Mouse (Mus musculus) regulatory T cell (primary cell): ENCODE data around the gene Fam20c.

Experiments
- in situ Hi-C: fragments of 300-600 bp; cut with MboI, MseI; formaldehyde crosslinking; loops from one replicate; pipeline ENCODE4 v1.15.1; 2025; ENCODE audit warnings: high pct_unique_total_duplicates

Gene Fam20c

DNA sequence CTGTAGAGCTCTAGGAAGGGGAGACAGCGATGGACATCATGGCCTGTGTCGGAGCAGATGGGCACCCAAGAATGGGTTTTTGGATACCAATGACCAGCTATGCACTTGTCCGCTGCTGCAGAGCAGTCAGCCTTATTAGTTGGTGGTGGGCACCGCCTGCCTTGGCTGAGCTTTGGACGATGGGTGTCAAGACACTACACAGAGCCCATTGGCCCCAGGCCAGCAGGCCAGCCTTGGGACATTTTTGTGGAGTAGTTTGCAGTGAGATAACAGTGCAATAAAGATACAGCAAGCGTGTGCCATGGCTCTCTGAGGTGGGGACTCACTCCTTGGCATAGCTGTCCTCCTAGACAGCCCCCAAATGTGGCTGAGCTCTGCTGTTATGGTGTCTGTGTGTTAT, 55.5 kb downstream of the Fam20c start:
- in situ Hi-C loops = no loop called here

DNA sequence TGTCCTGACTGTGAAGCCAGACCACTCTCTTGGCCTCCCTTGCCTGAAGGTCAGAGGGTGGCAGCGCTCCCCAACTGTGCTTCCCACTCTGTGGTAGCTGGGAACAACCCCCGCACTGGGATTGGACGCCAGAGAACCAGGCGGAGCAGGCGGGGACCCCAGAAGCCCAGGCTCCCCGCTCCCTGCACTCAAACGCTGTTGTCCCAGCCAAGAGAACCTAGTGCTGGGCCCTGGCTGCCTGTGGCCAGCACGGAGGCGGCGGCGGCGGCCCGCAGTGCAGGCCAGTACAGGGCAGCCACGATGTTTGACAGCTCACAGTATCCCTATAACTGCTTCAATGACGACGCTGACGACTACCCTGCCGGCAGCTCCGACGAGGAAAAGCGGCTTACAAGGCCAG, 65.5 kb downstream of the Fam20c start, which contains the start of gene Gm5294:
Gene Gm5294, plus strand, starts transcription at position 301 of the 400 bp plus-strand sequence.
- in situ Hi-C loops = no loop called here

GRCm38 (mm10) chr5:138820717-138821332, 66.5 kb downstream of the Fam20c start:
- in situ Hi-C loops = no loop called here

- in situ Hi-C loops = no loop called here
Observed at GRCm38 (mm10) chr5:138825090-138825489, 70.8 kb downstream of the Fam20c start.

- in situ Hi-C loops = no loop called here
Observed at GRCm38 (mm10) chr5:138833406-138833805, 79.1 kb downstream of the Fam20c start.

- in situ Hi-C loops = no loop called here
Observed at GRCm38 (mm10) chr5:138834910-138835309, 80.6 kb downstream of the Fam20c start.

- in situ Hi-C loops = no loop called here
Observed at GRCm38 (mm10) chr5:138840981-138841380, 86.7 kb downstream of the Fam20c start.

GRCm38 (mm10) chr5:138843168-138843824, 89.0 kb downstream of the Fam20c start:
- in situ Hi-C loops = no loop called here

- in situ Hi-C loops = loop anchor here (5.0 kb wide), 2 partner anchors 161 to 331 kb away; no protein-coding TSS in a partner anchor
Observed at GRCm38 (mm10) chr5:138846506-138846905, 92.2 kb downstream of the Fam20c start.

GRCm38 (mm10) chr5:138848102-138848501, 93.8 kb downstream of the Fam20c start:
- in situ Hi-C loops = loop anchor here (5.0 kb wide), 2 partner anchors 159 to 329 kb away; no protein-coding TSS in a partner anchor

DNA sequence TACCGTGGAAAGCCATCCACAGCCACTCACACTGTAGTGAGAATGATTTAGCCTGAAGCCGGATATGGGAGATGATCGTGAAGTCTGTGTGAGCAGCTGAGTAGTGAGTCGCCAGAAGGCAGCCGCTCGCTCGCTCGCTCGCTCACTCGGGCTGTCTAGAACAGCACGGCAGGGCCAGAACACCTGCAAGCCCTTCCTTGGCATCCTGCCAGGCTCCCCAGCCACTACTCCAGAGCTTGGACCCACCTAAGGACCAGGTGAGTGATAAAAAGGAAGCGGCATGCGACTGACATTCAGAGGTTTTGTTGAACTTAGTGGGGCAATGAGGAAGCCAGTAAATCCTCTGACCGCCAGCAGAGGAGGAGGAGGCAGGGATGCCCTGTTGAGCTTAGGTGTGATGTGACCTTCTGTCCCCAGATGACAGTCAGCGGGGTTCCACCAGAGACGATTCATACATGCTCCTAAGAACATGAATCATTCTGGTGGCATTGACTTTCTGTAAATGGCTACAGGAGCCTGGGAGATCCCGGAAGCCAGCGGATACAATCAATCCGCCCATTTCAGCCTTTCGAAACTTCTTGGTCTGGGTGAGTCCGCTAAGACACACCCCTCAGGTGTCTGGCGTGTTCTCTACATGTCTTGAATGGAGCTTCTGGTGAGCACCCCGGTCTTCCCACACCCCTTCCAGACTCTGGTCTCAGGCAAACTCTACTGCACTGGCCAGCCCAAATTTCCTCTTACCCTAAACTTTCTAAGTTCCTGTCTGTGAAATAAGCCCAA, 95.6 kb downstream of the Fam20c start:
- in situ Hi-C loops = loop anchor here (5.0 kb wide), 2 partner anchors 157 to 327 kb away; no protein-coding TSS in a partner anchor

- in situ Hi-C loops = no loop called here
Observed at GRCm38 (mm10) chr5:138850462-138850844, 96.1 kb downstream of the Fam20c start.

- in situ Hi-C loops = no loop called here
Observed at GRCm38 (mm10) chr5:138851296-138851780, 97.0 kb downstream of the Fam20c start.

DNA sequence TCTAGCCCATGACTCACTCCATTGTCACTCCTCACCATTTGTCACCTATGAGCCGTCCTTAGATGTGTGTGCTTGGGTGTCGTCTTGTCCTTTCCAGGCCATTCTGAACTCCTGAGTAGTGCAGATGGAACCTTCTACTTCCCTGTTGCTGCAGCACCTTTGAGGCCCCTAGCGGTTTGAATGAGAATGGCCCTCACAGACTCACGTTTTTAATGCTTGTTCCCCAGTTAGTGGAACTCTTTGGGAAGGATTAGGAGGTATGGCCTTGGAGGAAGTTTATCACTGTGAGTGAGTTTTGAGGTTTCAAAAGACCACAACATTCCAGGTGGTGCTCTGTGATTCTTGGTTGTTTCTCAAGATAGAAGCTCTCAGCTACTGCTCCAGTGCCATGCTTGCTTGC, 97.8 kb downstream of the Fam20c start:
- in situ Hi-C loops = no loop called here

- in situ Hi-C loops = no loop called here
Observed at GRCm38 (mm10) chr5:138853349-138853748, 99.0 kb downstream of the Fam20c start.

GRCm38 (mm10) chr5:138857010-138857617, 102.8 kb downstream of the Fam20c start:
- in situ Hi-C loops = loop anchor here (5.0 kb wide), 1 partner anchor 225 kb away; no protein-coding TSS in a partner anchor

GRCm38 (mm10) chr5:138857811-138858251, 103.5 kb downstream of the Fam20c start:
- in situ Hi-C loops = loop anchor here (5.0 kb wide), 1 partner anchor 224 kb away; no protein-coding TSS in a partner anchor
